Mouse (Mus musculus) natural killer cell, adult 2 months (primary cell): ENCODE data around the gene Armc6.
A peak's percentile ranks its signal among the peaks of the same experiment; 100 is the strongest.
"Not testable (repeated sequence)": the region's sequence is repeated elsewhere in the genome, so short reads cannot be mapped to it uniquely, and the experiment has no call there.

ENCODE experiments used
- DNase-seq, 2 experiments: peaks; one replicate each; pipeline ENCODE4 v3.0.0; 2022; ENCODE audit warnings: low spot score in 2 of 2

Gene Armc6

GRCm38 (mm10) chr8:70230837-70231236, 3.4 kb downstream of the Armc6 start:
- no peak for DNase-seq

- DNase-seq: no peak
Observed at GRCm38 (mm10) chr8:70227997-70228396, 6.3 kb downstream of the Armc6 start.

GRCm38 (mm10) chr8:70223341-70223740, 10.9 kb downstream of the Armc6 start:
- no peak for DNase-seq

DNA sequence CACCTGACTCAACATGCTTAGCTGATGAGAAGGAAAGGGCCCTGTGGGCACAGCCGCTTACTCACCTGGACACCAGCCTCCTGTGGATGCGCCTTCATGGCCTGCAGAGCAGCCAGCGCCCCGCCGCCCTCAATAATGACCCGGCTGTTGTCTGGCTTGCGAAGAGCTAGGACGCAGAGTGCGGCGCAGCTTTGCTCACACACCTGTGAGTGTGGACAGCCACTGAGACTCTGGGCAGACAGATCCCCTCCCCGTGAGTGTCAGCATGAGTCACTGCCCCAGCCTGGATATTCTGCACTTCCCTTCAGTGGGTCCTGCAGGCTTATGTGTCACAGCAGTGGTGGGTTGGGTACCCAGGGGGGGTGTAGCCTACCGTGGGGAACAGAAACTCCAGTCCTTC, 12.2 kb downstream of the Armc6 start:
- no peak for DNase-seq

- DNase-seq: no peak
Observed at GRCm38 (mm10) chr8:70220911-70221310, 13.4 kb downstream of the Armc6 start.

- no peak for DNase-seq
Observed at GRCm38 (mm10) chr8:70220236-70220840, 13.9 kb downstream of the Armc6 start.

GRCm38 (mm10) chr8:70219107-70219684, 15.1 kb downstream of the Armc6 start:
- DNase-seq: no peak

DNA sequence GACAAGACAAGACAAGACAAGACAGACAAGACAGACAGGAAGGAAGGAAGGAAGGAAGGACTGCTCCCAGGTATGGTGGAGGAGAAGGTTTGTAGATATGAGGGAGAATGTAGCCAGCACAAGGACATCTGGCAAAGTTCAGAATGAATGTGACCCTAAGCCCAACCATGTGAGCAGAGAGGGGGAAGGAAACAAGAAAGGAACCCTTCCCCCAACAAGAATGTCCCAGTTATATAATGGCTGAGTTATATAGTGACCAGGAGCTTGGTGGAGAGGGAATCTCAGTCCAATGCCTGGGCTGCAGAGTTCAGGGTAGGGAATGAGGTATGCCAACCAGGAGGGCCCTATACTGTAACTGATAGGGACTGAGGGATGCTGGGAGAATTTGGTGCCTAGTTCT, 16.8 kb downstream of the Armc6 start:
- DNase-seq: no peak

- DNase-seq: no peak
Observed at GRCm38 (mm10) chr8:70216566-70216965, 17.7 kb downstream of the Armc6 start.

DNA sequence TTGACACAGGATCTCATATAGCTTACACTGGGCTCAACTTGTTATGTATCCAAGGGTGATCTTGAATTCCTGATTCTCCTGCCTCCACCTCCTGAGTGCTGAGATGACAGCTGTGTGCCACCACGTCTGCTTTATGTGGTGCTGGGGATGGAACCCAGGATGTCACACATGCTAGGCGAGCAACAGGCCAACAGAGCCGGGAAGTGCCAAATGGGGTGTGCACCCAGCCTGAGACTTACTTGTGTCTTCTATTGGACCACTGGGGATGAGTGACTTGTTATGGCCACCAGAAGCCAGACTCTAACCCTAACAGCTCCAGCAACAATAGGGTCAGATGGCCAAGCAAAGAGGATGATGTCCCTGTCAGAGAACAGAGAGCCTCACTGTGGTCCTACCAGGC, 18.1 kb downstream of the Armc6 start:
- DNase-seq: not testable (repeated sequence)

GRCm38 (mm10) chr8:70215092-70215491, 19.2 kb downstream of the Armc6 start:
- DNase-seq: no peak

DNA sequence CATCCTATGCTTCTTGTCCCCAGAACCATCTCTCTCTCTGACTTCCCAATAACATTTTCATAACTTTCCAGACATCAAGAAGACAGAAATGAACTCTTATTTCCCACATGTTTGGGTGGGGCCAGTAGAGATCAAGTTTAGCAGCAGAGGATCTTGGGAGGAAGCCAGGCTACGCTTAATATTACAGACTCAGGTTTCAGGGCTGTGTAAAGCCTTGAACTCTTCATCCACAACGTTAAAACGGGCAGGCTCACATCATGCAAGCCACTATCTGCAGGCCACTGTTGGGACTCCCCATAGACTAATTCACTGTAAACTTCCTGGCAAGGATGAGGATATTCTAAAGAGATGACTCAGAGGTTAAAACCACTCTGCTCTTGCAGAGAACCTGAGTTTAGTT, 19.9 kb downstream of the Armc6 start:
- DNase-seq: no peak

DNA sequence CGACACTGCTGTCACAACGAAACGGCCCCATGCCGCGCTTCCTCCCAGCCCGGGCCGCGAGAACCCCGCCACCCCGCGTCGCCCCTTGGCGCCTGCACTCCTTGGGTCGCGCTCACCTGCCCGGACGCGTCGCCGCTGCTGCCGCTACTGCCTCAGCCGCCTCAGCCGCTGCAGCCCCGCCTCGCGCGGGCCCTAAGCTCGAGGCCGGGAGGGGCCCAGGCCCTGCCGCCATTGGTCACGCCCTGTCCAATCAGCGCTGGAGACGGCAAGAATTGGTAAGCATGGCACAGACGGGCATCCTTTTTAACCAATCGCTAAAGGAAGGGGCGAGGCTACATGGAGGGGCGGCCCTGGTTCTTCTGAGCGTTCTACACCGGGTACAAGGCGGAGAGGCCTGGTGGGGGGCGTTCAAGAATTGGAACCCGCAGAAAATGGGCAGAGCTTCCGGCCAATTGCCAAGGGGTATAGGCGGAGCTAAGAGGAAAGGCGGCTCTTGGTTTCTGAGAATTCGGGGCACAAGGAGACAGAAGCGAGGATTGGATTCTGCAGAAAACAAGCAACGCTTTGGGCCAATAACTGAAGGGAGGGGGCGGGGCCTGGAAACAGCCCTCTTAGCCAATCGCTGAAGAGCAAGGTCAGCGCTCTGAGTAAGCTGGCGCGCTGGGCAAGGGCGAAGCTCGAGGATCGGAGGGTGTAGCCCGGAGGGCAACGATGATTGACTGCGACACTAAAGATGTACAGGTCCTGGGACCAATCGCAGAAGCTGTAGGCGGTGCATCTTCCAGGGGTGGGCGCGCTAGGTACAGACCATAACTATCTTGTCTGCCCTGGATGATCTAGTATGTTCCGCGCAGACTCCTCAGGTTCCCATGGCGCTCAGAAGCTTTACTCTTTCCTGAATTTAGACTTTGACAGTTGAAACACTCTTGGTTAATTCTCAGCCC, 21.9 kb downstream of the Armc6 start, which contains the start of gene Slc25a42:
TSS of gene Slc25a42 (minus strand) at position 194 of the 944 bp plus-strand sequence.
- DNase-seq: peak; percentile 97 to 98

DNA sequence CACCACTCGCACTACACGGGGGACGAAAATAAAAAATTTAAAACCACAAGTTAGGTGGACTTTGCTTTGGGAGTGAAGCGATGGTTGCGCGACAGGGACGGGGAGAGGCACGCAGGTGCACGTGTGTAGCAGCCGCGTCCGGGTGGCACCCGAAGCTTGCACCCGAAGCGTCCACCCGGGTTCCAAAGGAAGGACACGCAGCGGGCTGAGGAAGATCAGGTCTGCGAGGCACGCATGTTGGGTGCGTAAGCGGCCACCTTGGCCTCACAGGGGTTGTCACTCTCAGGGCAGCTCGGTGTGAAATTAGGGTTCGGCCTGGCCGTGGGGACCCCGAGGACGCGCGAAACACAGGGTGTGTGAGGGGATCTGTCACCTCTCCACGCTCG, 22.5 kb downstream of the Armc6 start:
- DNase-seq: no peak

DNA sequence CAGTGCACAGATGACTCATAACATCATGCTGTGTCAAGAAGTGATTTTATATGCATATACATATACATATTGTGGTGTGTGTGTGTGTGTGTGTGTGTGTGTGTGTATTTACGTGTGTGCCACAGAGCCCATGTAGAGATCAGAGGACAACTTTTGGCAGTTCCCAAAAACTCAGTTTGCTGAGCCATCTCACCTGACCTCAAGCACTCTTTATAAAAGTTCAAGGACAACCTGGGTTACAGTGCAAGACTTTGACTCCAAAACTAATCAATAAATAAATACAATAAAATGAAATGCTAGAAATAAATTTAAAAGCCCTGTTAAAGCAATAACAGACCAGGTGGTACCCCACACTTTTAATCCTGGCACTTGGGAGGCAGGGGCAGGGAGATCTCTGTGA, 23.0 kb downstream of the Armc6 start:
- DNase-seq: no peak

GRCm38 (mm10) chr8:70210538-70210937, 23.7 kb downstream of the Armc6 start:
- no peak for DNase-seq

- DNase-seq: no peak
Observed at GRCm38 (mm10) chr8:70208130-70208529, 26.1 kb downstream of the Armc6 start.

DNA sequence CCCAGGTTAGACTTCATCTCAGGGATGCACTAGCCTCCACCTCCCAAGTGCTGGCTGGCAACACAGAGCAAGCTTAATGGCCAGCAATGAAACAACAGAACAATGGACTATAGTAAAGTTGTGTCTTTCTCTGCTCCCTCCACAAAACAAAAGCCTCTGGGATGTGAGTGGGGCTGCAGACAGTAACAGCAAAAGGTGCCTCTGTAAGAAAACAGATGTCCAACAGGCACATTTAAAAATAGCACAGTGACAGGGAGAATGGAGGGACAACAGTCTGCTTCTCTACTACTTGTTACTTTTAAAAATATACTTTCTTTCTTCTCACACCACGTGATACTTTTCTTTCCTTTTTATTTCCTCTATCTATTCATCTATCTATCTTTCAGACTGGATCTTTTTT, 29.5 kb downstream of the Armc6 start:
- no peak for DNase-seq

- no peak for DNase-seq
Observed at GRCm38 (mm10) chr8:70203072-70203471, 31.2 kb downstream of the Armc6 start.

DNA sequence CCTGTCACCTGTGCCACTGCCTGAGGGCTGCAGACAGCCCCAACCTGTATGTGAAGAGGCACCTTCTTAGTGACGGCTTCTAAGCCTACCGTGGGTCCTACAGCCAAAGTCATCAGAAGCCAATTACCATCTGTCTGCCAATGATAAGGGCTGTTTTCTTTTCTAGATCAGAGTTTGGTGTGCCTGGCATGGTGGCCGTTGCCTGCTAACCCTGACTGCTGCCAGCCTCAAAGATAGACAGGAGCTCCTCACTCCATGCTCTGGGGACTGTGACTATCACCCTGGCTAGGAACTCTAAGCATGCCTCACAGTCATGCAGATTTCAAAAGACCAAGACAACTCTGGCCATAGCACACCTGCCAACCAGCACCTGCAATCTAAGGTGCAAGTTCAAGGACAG, 32.8 kb downstream of the Armc6 start:
- no peak for DNase-seq

GRCm38 (mm10) chr8:70200098-70200681, 34.1 kb downstream of the Armc6 start:
- no peak for DNase-seq

DNA sequence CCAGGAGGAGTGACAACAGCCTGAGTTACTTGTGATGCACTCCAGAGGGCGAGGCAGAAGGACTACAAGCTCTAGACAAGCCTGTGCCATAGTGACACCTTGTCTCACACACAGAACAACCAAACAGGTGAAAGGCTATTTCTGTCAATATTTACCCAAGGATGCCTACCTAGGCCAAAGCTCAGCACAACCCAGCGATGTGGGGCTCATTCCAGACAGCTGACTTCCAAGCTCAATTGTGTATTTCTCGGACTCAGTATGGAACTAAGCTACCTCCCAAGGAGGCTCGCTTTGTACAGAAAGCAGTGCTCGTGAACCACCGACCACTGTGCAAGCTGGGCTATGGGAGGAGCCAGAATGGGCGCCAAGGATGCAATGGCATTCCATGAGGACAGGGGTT, 36.7 kb downstream of the Armc6 start:
- DNase-seq: no peak
